Mouse (Mus musculus): ENCODE results near the gene Rsrp1. TPM values are rescaled to one million over a fixed set of nuclear protein-coding genes. Genes with fewer than 3 reads are reported as not detected.

The Rsrp1 gene
- polyA plus RNA-seq (2017; shearing (Covaris generic)), result 849 TPM

GRCm38 (mm10) chr4:134923258-134924018 lies at the start of gene Rsrp1:
TSS of gene Rsrp1 (plus strand) at chr4:134923592.

DNA sequence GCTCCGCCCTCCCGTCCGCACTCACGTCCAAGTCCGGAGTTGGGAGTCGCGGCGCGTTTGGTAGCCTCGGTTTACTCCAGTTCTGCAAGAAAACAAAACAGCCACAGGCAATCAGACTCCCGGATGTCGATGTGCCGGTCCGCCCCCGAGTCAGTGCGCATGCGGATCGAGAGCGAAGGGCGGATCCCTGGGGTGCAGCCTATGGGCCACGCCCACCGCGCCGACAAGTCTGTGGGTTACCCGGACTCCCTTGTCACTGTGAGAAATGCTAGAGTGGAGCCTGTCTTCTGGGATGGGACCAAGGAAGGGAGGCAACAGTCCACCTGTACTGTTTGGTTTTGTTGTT lies 8.6 kb upstream of the Rsrp1 start, which contains the start of gene Tmem50a:
Gene Tmem50a, minus strand, starts transcription at position 161 of the 346 bp plus-strand sequence.

GRCm38 (mm10) chr4:134930684-134931481 lies 7.5 kb downstream of the Rsrp1 start, which contains the start of gene Syf2:
TSS of gene Syf2 (plus strand) at chr4:134930898.

Other genes starting within 250 kb of the Rsrp1 start
- 4.7 TPM for gene Man1c1, start 219.3 kb upstream of the Rsrp1 start, polyA plus RNA-seq (2017; shearing (Covaris generic))
- 76.8 TPM for gene Ldlrap1, start 155.6 kb upstream of the Rsrp1 start, polyA plus RNA-seq (2017; shearing (Covaris generic))
- gene Maco1, start 70.2 kb upstream of the Rsrp1 start, polyA plus RNA-seq (2017; shearing (Covaris generic)), result 28.9 TPM
- gene Rhd, start 59.1 kb upstream of the Rsrp1 start, polyA plus RNA-seq (2017; shearing (Covaris generic)), result not detected
- gene Tmem50a, start 8.6 kb upstream of the Rsrp1 start, polyA plus RNA-seq (2017; shearing (Covaris generic)), result 291 TPM
- 331 TPM for gene Syf2, start 7.3 kb downstream of the Rsrp1 start, polyA plus RNA-seq (2017; shearing (Covaris generic))
- 89.6 TPM for gene Runx3, start 197.1 kb downstream of the Rsrp1 start, polyA plus RNA-seq (2017; shearing (Covaris generic))